Mouse (Mus musculus): Measurements from ENCODE around the gene Thra. TPM values are rescaled to one million over a fixed set of nuclear protein-coding genes. Genes with fewer than 3 reads are reported as not detected.

Gene Thra
- polyA plus RNA-seq, 1 experiment from 2014 or later: 46.8 TPM

DNA sequence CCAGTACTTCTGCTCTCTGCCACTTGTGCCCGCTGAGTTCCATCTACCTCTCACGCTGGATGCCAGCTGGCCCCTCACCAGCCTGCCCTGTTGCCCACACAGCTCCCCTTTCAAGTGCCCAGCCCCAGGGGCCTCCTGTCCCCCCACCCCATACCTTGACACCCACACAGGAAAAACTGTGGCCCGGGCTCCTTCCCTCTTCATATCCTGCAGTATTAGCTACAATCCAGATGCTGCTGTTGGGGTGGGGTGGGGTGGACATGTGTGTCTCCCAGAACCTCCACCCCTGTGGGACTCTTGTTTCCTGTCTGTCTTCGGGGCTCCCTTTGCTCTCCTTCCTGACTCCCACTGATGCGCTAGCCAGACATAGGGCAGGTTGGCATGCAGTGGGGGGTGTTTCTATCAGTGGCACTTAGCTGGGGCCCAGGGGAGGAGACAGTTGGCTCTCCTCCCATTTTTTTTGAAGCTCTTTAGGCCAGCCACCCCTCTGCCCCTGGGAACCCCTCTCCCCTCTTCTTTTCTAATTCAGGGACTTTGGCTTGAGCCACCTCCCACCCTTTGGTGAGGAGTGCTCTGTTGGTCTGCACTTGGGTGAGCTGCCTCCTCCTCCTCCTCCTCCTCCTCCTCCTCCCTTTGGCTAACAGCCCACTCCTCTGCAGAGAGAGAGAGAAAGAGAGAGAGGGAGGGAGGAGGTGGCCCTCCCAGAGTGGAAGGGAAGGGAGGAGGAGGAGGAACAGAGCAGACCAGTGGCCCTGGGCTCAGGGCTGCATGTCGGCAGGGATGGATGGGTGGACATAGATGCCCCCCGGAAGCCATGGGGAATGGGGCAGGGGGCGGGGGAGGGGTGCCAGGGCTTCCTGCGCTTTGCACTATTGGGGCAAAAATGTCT lies 25.2 kb downstream of the Thra start:
- Histone ChIP-seq H3K4me1 (ENCODE audit: insufficient read depth) (peaks cover 37% of the 10 kb centered on the region), H3K36me3 (ENCODE audit: insufficient read depth) (peaks cover 63% of the 10 kb centered on the region)
- TF ChIP-seq CTCF (IDR thresholded peaks at IDR 0.05; ENCODE audit: low read depth): no peak

DNA sequence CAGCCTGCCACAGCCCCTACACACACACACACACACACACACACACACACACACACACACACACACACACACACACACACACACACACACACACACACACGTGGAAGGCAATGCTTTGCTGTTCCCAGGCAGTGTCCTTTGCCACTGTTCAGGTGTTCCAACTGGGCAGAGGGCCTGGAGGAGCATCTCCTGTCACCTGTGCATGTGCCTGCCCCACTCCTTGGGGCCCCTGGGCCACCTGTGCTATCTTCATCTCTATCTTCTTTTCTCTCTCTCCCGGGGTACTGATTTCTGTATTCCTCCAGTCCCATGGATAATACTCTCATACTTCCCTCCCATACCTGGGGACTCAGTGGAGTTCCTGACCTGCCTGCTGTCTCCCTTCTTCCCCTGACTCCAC lies 25.9 kb downstream of the Thra start:
- Histone ChIP-seq H3K9me3 (ENCODE audit: low read depth, low read length) (no peaks in the 10 kb centered on the region), H3K9ac (no peak overlapping the region), H3K27ac (ENCODE audit: low read depth) (0 out of 2 replicates have a peak overlapping the region, but pooled peaks have one; percentile 75), H3K27me3 (ENCODE audit: insufficient read depth, low read length) (no peaks in the 10 kb centered on the region), H3K4me2 (no peak overlapping the region; the same call in 1 of the 2 replicates), H3K4me1 (ENCODE audit: insufficient read depth) (peaks cover 37% of the 10 kb centered on the region), H3K4me3 (ENCODE audit: low read depth, low read length) (no peak overlapping the region), H3K36me3 (ENCODE audit: insufficient read depth) (peaks cover 60% of the 10 kb centered on the region)
- WGBS: 35% methylated on average over 2 of the region's 2 CpGs
- no peak for DNase-seq
- ATAC-seq (ENCODE audit: insufficient read depth): no peak
- TF ChIP-seq CTCF (IDR thresholded peaks at IDR 0.05; ENCODE audit: low read depth): no peak

More for the DNA sequence above, 25.2 kb downstream of the Thra start:
- peak; percentile 21; the same call in 1 of the 2 replicates for ATAC-seq (ENCODE audit: insufficient read depth)
- Histone ChIP-seq H3K9ac (peak overlapping the region; percentile 29), H3K4me3 (ENCODE audit: low read depth, low read length) (no peak overlapping the region), H3K27ac (ENCODE audit: low read depth) (peak overlapping the region; percentile 75), H3K27me3 (ENCODE audit: insufficient read depth, low read length) (no peaks in the 10 kb centered on the region), H3K9me3 (ENCODE audit: low read depth, low read length) (no peaks in the 10 kb centered on the region), H3K4me2 (peak overlapping the region; percentile 23; the same call in 1 of the 2 replicates)
- WGBS: 45% methylated on average over 5 of the region's 9 CpGs
- DNase-seq: peak; percentile 68

DNA sequence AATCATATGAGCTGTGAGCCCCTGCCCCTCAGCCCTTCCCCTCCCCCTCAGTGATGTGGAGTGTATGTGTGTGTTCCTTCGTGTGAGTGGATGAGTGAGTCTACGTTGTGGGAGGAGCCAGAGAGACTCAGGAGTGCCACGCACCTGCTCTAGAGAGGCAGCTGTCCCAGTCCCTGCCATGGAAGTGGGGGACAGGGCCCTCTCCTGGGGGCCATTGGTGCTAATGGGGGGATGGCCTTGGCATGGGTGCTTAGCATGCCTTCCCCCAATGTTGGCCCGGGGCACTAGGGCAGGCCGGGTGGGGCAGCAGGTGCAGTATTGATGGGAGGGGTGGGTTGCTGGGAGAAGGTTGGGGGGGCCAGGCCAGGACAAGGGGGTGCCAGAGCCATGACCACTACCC lies 26.4 kb downstream of the Thra start:
- peaks cover 56% of the 10 kb centered on the region for H3K36me3 ChIP-seq (ENCODE audit: insufficient read depth)
- 0 out of 2 replicates have a peak, but pooled peaks have one; percentile 1 for ATAC-seq (ENCODE audit: insufficient read depth)
- peaks cover 38% of the 10 kb centered on the region for H3K4me1 ChIP-seq (ENCODE audit: insufficient read depth)

DNA sequence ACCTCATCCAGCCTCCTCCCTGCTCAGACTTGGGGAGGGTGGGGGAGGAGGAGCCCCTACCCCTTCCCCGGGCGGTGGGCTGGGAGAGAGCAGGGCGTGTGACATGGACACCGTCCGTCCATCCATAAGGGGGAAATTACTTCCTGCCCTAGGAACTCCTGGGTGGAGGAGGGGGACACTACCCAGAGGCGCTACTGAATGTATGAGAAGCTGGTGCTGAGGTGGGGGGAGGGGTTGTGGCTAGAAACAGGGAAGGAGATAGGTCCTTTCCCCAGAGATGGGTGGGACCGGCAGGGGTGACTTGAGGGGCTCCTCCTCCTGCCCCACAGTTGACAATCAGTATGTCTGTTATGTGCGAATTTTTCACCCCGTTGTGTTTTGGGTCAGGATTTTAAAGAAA lies 26.8 kb downstream of the Thra start:
- H3K27me3 ChIP-seq (ENCODE audit: insufficient read depth, low read length): no peaks in the 10 kb centered on the region
- peaks cover 54% of the 10 kb centered on the region for H3K36me3 ChIP-seq (ENCODE audit: insufficient read depth)
- peak overlapping the region; percentile 10; the same call in 1 of the 2 replicates for H3K27ac ChIP-seq (ENCODE audit: low read depth)
- ATAC-seq (ENCODE audit: insufficient read depth): peak; percentile 36
- H3K9ac ChIP-seq: no peak overlapping the region
- TF ChIP-seq CTCF (IDR thresholded peaks at IDR 0.05; ENCODE audit: low read depth): no peak
- H3K4me3 ChIP-seq (ENCODE audit: low read depth, low read length): no peak overlapping the region
- peaks cover 42% of the 10 kb centered on the region for H3K4me1 ChIP-seq (ENCODE audit: insufficient read depth)
- DNase-seq: peak; percentile 60
- H3K9me3 ChIP-seq (ENCODE audit: low read depth, low read length): no peaks in the 10 kb centered on the region
- peak overlapping the region; percentile 59 for H3K4me2 ChIP-seq
- 10% methylated on average over 9 of the region's 9 CpGs for WGBS

More for the DNA sequence above, 26.4 kb downstream of the Thra start:
- no peak overlapping the region for H3K9ac ChIP-seq
- no peak overlapping the region for H3K4me3 ChIP-seq (ENCODE audit: low read depth, low read length)
- H3K27me3 ChIP-seq (ENCODE audit: insufficient read depth, low read length): no peaks in the 10 kb centered on the region
- peak overlapping the region; percentile 59 for H3K4me2 ChIP-seq
- H3K27ac ChIP-seq (ENCODE audit: low read depth): peak overlapping the region; percentile 10; the same call in 1 of the 2 replicates
- no peak for DNase-seq
- H3K9me3 ChIP-seq (ENCODE audit: low read depth, low read length): no peaks in the 10 kb centered on the region
- 45% methylated on average over 4 of the region's 5 CpGs for WGBS
- TF ChIP-seq CTCF (IDR thresholded peaks at IDR 0.05; ENCODE audit: low read depth): no peak

DNA sequence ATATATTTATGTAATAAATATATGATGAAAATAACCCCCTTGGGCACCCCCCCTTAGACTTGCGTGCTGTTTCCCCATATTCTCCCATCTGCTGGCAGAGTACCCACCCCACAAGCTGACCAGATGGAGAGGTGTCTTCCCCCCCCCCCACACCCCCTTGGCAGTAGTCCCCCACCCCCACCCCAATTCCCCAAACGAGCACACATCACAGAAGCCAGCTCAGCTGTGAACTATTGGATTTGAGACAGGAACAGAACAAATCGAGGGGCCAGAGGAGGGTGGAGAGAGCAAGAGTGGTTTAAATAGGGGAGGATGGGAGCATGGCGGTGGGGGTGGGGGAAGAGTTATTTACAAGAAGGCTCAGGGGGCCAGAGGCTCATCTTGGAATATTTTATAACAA lies 27.3 kb downstream of the Thra start:
- WGBS: 16% methylated on average over 4 of the region's 4 CpGs
- peaks cover 46% of the 10 kb centered on the region for H3K4me1 ChIP-seq (ENCODE audit: insufficient read depth)
- peak overlapping the region; percentile 44 for H3K9ac ChIP-seq
- ATAC-seq (ENCODE audit: insufficient read depth): no peak
- peaks cover 50% of the 10 kb centered on the region for H3K36me3 ChIP-seq (ENCODE audit: insufficient read depth)
- H3K27ac ChIP-seq (ENCODE audit: low read depth): peak overlapping the region; percentile 87
- H3K9me3 ChIP-seq (ENCODE audit: low read depth, low read length): no peaks in the 10 kb centered on the region
- peak overlapping the region; percentile 59 for H3K4me2 ChIP-seq
- no peak for TF ChIP-seq CTCF (IDR thresholded peaks at IDR 0.05; ENCODE audit: low read depth)
- DNase-seq: peak; percentile 41
- H3K27me3 ChIP-seq (ENCODE audit: insufficient read depth, low read length): no peaks in the 10 kb centered on the region
- H3K4me3 ChIP-seq (ENCODE audit: low read depth, low read length): peak overlapping the region; percentile 29

DNA sequence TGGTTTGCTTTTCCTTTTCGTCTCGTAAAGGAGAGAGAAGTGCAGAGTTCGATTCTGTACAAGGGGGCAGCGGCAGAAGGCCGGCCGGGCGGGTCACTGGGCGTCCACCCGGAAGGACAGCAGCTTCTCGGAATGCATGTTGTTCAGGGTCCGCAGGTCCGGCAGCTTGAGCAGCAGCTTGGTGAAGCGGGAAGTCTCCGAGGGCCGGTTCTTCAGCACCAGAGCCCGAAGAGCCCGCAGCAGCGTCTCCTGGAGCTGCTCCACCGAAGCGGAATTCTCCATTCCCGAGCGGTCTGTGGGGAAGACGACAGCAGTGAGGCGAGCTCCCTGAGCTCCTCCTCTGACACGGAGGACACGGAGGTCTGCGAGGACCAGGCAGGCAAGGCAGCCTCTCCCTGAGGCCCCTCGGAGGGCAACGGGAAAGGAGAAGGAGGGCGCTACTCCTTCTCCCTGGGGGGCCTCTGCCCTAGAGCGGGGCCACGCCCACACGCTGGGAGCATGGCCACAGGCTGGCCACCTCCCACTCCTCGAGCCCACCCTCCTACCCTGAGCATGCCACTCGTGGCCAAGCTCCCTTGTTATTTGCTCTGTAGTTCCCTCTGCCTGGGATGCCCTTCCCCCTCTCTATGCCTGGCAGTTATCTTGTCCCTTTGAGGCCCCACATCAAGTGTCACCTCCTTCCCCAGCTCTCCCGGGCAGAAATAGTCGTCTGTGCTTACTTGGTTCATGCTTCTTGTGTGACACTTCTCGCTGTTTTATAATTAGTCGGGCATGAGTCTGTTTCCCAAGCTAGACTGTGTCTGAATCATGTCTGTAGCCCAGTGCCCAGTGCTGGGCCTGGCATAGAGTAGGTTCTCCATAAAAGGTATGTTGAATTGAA lies 27.9 kb downstream of the Thra start:
- no peak for TF ChIP-seq CTCF (IDR thresholded peaks at IDR 0.05; ENCODE audit: low read depth)
- Histone ChIP-seq H3K4me3 (ENCODE audit: low read depth, low read length) (peak overlapping the region; percentile 29), H3K36me3 (ENCODE audit: insufficient read depth) (peaks cover 44% of the 10 kb centered on the region), H3K4me1 (ENCODE audit: insufficient read depth) (peaks cover 52% of the 10 kb centered on the region), H3K4me2 (peak overlapping the region; percentile 59), H3K9ac (peak overlapping the region; percentile 44), H3K9me3 (ENCODE audit: low read depth, low read length) (no peaks in the 10 kb centered on the region), H3K27ac (ENCODE audit: low read depth) (peak overlapping the region; percentile 87), H3K27me3 (ENCODE audit: insufficient read depth, low read length) (no peaks in the 10 kb centered on the region)
- WGBS: 12% methylated on average over 39 of the region's 39 CpGs
- DNase-seq (peak; percentile 64), ATAC-seq (ENCODE audit: insufficient read depth) (peak; percentile 28; the same call in 1 of the 2 replicates)

Data from lung, embryonic 14.5 days (tissue).